Mouse (Mus musculus): ENCODE results near the gene Mrpl36. TPM values are rescaled to one million over a fixed set of nuclear protein-coding genes. Genes with fewer than 3 reads are reported as not detected.

The Mrpl36 gene
- 10 to 100 TPM; 33.0 to 35.5 TPM for total RNA-seq (2021)
- long read RNA-seq, transcript Mrpl36-201 (2 exons, 923 nt) = major isoform, 40 of 51 reads
- long read RNA-seq, partial matches to known transcripts = 0 of 51 reads
- long read RNA-seq, other reads (novel, unspliced or antisense) = 9 of 51 reads

DNA sequence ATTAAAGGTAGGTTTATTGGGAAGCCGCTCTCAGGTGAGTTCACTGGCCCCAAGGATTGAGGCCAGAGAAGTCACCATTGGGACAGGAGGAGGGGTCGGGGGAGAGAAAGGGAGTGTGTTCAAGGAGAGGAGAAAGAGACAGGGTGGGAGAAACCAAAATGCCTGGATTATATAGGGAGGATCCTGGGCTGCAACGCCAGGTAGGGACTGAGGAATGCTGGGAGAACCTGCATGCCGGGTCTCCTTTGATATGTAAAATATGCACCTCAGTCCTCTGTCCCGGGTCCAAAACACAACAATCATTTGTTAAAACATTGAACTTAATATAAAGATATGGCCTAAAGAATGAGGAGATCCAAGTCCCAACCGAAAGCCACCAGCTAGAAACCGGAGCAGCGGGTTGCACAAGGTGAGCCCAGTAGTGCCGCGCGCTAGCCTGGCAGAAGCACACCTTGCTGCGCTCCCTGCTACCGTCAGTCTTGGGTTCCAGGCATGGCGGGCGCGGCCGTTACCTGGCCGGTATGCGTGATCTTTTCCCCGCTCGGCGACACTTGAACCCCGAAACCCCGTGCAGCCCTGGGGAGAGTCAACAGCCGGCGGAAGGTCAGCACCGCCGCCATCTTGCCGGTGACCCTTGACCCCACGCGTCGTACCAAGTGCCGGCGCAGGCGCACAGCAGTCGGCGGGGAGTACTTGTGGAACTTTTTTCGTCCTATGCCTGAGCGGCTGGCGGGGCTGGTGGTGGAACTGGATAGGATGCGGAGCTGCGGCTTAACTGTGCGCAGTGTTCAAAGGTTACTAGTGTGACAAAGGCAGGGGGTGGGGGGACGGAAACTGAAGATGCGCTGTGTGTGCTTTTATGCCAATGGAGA lies at the start of gene Mrpl36, which contains the start of gene Ndufs6:
Gene Mrpl36 (plus strand): TSS at position 687 of the 872 bp plus-strand sequence.
Gene Ndufs6 (minus strand): TSS at position 716 of the 872 bp plus-strand sequence.
- DNase-seq (ENCODE audit: low spot score in 2 of 2) = peak; percentile 93 to 95

DNA sequence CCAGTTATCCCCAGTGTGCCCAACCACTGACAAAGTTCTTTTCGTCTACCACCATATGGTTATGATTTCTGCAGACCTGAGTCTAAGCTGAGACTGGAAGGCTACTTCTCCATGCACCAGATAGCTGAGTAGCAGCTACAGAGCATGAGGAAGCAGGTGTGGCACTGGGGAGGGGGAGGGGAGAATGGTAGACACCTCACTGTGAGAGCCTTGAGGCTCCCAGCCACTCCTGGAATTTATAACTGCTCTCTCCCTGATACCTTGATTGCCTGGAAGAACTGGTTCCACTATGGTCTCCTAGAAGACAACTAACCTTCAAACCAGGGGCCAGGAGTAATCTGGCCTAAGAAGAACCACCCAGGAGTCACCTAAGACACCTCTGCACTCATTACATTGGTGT lies 49.1 kb upstream of the Mrpl36 start:
- DNase-seq (ENCODE audit: low spot score in 2 of 2) = no peak

DNA sequence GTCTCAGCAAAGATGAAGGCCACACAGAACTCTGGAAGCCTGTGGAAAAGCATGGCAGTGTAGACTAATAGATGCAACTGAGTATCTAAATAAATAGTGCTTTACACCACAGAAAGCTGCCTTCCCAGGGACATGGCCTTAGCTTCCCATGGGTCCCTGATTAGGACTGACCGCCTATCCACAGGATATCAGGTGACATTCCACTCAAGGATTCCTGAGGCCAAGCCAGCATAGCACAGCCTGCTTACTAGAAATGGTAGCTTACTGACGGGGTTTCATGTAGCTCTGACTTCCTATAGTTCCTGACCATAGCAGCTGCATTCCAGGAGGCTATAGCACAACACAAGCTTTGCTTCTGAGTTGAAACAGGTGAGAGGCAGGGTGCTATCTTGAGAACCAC lies 45.9 kb upstream of the Mrpl36 start:
- no peak for DNase-seq (ENCODE audit: low spot score in 2 of 2)

DNA sequence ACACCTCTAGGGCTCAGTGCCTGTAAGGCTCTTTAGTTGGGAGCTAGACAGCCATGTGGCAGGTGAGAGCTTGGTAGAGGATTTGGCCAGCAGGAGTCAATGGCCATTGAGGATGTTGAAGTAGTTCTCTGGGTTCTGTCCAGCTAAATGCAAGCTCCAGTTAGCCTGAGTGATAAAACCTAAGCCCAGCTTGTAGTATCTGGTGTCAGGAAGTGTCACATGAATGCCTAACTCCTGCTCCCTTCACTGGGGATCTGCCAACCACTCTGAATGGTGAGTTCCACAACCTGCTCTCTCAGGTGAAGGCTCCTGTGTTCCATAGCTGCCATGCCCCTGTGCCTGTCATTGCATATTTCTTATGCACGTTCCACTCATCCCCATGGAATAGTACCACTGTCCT lies 44.8 kb upstream of the Mrpl36 start:
- no peak for DNase-seq (ENCODE audit: low spot score in 2 of 2)

DNA sequence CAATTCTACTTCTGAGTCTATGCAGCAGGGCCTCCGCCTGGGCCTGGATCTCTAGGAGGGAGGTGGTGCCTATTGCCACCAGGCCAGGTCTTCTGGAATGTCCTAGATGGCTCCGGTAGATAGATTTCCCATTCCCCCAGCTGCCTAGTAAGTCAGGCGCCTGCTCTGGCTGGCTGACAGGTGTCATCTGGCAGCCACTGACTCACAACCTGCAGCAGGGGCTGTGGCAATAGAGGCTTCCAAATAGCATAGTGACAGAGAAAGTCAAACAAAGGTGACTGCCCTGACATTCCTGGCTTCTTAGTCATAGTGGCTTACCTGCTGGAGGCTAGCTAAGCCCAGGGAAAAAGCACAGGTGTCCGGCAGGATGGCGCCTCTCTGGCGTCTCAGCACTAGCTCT lies 38.1 kb upstream of the Mrpl36 start:
- DNase-seq (ENCODE audit: low spot score in 2 of 2) = no peak

DNA sequence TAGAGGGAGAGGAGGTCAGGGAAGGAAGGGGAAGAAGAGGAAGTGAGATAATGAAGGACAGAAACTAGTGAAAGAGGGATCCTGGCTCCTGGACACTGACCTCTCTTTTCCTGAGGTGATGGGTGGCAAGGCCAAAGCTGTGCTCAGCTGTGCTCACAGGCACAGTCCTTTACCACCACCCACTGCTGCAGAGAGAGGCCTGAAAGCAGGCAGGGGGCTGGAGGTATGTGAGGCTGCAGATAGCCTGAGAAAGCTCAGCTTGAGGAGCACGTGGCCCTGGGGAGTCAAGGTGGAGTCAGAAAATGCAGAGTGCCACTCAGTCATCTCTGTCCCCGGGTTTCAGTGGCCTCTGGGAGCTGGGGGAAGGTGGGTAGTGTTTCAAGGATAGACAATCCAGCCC lies 37.2 kb upstream of the Mrpl36 start:
- DNase-seq (ENCODE audit: low spot score in 2 of 2) = no peak

DNA sequence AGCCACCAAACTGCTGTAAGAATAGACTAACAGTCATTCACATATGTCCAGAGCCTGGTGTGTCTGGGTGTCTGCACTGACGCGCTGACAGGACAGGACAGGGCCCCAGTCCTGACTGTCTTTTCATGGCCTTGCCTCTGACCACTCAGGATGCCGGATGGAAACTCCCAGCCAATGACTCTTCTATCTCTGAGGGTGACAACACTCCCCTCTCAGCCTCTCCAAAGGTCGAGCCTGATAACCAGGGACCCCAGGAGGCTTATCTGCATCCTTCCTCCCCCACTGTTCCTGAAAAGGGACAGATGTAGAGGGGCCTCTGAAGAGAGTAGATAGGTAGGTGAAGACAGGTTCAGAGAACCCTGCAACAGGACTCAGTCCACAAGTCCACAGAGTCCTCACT lies 29.6 kb upstream of the Mrpl36 start:
- DNase-seq (ENCODE audit: low spot score in 2 of 2) = no peak

DNA sequence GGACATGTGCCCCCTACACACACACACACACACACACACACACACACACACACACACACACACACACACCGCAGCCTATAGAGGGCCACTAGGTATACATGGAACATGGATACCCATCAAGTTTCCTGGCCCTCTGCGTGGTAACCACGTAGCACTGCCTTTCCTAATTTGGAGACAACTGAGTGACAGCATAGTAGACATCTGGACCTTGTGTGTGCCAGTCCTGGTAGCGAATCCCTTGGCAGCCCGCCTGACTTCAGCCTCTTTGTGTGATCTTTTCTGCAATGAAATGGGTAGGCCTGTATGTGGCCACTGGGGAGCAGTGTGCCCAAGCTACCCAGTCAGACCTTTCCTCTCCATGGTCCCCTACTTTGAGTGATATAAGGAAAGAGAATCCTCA lies 29.0 kb upstream of the Mrpl36 start:
- peak; percentile 23 to 46 for DNase-seq (ENCODE audit: low spot score in 2 of 2)

DNA sequence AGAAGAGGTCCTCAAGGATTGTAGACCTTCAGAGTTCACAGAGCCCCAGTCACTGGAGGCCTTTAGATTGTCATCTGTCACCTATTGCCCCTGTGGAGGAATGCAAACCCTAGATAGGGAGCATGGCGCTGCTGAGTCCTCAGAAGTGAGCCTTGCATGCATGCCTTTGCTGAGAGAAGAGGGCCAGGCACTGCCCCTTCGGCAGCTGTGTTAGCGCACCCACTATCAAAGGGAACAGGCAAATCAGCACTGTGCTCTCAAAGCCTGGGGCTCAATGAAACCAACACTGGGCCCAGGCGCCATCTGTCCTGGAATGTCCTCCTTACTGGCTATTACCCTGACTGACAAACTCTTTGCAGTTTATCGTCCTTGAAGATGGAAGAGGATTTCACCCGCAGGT lies 23.6 kb upstream of the Mrpl36 start:
- no peak for DNase-seq (ENCODE audit: low spot score in 2 of 2)

DNA sequence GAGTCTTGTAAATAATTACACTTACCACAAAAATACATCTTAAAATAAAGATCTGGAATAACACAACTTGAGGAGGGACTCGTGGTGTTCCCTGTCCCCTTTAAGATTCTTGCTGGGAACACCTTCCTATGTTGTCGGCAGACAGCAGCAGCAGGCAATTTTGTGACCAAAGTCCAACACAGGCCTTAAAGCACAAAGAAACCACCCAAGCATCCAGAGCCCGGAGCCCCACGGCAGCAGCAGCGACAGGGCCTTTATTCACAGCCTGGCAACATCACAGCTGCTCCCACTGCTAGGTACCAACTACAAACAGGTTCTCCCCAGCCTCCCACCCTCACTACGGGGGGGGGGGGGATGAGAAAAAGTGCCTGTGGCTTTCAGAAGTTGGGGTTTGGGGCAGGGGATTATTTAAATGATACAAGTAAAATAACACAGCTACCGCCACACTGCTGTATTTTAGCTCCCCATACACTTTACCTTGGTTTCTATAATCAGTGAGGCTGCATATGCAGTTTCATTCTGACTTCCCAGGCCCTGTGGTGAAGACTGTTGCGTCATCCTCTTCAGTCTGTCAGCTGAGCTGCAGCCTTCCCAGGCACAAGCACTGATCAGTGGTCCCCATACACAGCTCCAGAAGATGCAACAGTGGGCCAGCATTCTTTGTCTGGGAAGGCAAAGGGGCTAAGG lies 22.8 kb upstream of the Mrpl36 start:
- no peak for DNase-seq (ENCODE audit: low spot score in 2 of 2)

DNA sequence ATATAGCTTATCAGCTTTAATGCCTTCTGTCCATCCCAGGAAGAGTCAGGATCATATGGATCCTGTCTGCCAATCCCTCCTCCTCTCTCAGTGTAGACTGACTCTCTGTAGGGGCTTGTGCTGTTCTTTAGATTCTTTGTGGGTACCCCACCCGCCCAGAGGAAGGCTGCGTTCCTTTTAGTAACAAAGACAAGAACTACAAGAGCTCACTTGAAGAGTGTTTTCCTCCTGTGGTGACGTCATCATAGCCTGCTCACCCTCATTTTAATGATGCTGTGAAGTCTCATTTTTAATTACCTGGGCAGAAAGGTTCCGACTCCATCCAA lies 22.3 kb upstream of the Mrpl36 start:
- DNase-seq (ENCODE audit: low spot score in 2 of 2) = no peak

DNA sequence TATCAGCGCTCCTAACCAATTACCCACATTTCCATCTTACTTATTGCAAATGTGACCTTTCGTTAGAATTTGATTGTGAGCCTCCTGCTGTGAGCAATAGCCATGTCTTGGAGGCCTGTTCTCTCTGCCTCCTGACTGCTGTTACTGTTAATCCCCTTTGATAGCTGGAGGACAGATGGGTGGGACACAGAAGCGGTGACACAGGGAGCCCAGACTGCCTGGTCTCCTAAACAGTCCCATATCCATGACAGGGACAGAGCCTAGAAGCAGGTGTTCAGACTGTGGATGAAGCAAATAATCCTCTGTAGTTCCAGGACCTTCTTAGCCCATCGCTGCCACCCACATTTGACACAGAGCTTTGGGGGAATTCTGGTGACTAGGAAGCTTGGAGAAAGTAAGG lies 21.9 kb upstream of the Mrpl36 start:
- DNase-seq (ENCODE audit: low spot score in 2 of 2) = no peak

DNA sequence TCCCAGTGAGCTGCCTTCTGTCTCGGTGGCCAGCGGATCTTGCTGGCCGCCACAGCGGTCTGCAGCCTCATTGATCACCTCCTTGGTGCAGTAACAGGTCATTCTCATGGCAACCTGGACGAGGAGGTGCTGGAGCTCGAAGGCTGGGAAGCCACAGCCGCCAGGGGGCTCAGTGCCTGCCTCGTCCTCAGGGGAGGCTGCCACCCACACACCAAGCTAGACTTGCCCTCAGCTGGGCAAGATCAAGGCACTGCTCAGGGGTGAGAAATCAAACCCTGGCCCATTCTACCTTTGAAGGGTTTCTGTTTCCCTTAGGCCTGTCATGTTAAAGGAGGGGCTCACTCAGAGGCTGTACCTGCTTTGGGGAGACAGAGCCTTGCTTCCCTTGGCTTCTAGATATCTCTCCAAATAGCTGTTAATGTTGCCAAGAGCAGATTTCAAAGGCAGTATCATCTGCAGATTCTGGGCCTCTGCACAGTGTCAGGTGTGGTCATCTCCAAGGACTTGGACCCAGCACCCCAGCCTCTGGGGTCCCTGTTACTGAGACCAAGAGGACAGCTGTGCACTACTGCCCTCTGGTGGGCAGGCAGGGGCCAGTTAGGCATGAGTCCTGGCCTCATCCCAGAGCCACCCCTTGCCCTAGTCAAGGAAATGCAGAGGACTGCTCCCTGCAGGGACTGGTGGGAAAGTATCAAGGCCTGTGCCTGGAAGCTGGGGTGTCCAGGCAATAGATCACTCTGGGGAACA lies 18.0 kb upstream of the Mrpl36 start:
- DNase-seq (ENCODE audit: low spot score in 2 of 2) = peak; percentile 50 to 56

DNA sequence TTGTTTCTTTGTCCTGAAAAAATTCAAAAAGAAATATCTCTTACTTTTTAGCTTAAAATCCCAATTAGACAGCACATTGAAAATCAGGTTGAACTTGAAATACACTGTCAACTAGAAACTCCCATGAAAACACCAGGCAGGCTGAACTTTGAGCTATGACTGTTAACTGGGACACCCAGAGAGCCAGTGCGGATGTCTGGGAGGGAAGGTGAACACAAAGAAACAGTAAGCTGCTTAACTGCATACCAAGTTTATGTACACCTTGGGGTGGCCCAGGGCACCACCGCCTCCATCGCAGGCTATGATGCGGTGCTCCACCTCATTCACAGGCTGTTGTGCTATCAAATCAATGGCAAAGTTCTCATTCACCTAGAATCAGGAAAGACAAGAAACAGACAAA lies 8.3 kb upstream of the Mrpl36 start:
- DNase-seq (ENCODE audit: low spot score in 2 of 2) = no peak

DNA sequence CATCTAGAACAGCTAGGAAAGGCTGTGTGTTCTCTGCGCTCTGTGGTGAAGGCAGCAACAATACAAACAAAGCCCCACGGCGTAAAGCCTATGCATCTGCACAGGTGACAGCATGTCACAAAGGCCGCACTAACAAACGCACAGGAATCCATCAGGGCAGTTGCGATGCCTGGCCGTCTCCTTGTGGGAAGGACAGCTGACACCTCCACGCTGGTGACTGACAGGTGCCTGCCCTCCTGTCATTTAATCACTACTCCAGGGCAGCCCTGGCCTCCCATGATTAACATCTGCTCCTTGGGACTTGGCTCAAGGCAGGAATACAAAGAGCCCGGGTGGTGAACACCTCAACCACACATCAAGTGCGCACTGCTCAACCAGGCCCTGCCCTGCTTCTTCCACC lies 5.7 kb upstream of the Mrpl36 start:
- no peak for DNase-seq (ENCODE audit: low spot score in 2 of 2)

DNA sequence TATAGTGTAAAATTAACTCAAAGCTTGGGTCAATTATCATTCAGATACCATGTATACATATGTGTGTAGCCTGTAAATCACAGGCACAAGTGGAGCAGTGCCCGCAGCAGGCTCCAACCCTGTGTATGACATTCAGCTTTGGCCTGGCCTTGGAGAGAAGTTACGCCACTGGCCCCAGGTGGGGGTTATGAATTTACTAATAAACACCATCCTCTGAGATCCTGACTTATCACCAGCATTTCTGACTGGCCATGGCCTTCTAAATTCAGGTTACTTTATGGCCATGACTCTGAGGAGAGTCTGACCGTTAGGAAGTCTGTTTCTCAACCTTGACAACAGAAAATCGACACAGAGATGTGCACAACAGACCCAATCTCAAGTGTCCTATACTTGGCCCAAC lies 4.9 kb upstream of the Mrpl36 start:
- no peak for DNase-seq (ENCODE audit: low spot score in 2 of 2)

DNA sequence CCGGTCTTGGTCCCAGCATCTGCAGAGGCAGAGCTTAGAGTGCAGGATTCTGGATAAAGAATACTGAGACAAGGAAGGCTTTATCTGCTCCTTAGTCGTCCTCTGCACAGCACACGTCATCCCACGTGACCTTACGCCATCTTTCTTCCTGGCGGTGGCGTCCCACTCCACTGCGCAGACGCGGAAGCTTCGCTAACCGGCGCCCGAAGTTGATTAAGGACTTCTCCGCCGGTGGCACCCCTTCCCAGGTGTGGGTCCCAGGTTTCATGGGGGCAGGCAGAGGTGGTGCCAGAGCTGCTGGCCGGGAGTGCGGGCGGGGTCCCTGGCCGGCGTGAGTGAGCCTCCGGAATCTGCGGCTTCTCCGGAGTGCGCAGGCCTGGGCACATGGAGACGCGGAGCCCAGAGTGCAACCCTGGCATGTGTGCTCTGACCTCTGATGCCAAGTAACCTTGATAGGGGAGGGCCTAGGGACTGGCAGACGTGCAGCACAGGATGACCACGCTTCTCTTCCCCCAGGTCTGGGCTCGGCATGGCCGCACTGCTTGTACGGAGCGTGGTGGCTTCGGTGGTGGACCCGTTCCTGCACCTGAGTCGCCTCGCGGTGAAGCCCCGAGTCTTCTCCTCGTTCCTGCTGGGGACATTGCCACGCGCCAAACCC lies 2.7 kb downstream of the Mrpl36 start:
- DNase-seq (ENCODE audit: low spot score in 2 of 2) = peak; percentile 90 to 91

DNA sequence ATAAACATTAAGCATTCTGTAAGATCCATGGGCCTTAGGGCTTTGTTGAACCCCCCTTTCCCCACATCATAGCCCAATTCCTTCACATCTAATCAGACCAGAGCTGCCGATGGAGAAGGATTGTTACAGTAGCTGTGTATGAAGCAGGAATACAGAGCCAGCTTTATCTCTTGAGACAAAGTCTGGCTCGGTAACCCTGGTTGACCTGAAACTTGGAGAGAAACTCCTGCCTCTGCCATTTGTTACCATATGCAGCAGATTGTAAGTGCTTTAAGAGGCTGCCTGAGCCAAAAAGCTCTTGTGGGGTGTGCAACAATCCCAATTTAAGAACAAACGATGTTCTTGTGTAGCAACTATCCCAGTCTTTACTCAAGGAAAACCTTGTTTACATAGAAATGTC lies 3.4 kb downstream of the Mrpl36 start:
- peak; percentile 15 to 24 for DNase-seq (ENCODE audit: low spot score in 2 of 2)

DNA sequence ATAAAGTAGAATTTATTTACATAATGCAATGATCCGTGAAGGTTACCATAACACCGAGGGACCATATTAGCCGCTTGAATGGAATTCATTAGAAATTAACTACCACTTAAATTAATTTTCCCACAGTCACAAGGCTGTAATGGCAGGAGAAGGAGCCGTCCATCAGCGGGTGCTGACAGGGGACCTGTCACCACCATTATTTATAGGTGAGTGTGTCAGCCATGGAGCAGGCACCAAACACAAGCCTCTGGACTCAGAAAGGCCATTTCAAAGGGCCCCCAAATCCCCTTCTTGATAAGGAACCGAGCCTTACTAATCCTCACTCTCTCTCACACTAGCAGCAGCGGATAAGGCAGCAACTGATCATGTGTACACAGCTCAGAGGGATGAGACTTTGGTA lies 8.4 kb downstream of the Mrpl36 start:
- no peak for DNase-seq (ENCODE audit: low spot score in 2 of 2)

DNA sequence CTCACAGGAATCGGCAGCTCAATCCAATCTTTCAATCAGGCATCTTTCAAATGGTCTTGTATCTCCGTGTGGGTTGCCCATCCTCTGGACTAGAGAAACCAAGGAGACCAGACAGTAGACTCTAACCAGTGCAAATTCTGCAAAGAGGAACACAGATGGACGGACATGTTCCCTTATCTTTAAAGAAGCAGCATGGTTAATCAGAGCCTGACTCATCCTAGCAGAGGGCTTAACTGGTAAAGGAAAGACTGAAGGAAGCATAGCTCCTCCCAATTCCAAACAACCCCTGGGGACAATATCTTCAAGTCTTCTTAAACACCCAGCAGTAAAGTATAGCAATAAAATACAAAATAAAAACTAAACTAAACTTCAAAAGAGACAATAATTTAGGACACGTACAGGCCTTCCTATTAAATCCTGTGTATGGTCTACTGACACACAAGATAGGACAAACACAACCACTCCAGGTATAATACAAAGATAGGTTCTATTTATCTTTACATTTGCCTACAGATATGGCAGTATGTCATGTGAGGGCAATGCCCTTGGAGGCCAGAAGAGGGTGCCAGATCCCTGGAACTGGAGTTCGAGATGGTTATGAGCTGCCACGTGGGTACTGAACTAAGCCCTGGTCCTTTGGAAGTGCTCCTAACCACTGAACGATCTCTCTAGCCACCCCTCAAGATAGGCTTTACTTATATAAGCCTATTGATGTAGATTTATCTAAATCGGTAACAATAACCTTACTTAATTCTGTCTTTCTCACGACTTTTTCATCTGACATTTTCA lies 17.0 kb downstream of the Mrpl36 start:
- DNase-seq (ENCODE audit: low spot score in 2 of 2) = no peak

All from layer of hippocampus, postnatal 10 days (tissue).